Mouse (Mus musculus) mesoderm, embryonic 11.5 days (tissue): Measurements from ENCODE around the gene Ptprs.
A peak's percentile ranks its signal among the peaks of the same experiment; 100 is the strongest.

Experiments
- DNase-seq: peaks from one replicate; pipeline ENCODE4 v3.0.0-alpha.2; 2012; ENCODE audit warnings: low read depth, low spot score

Ptprs gene

DNA sequence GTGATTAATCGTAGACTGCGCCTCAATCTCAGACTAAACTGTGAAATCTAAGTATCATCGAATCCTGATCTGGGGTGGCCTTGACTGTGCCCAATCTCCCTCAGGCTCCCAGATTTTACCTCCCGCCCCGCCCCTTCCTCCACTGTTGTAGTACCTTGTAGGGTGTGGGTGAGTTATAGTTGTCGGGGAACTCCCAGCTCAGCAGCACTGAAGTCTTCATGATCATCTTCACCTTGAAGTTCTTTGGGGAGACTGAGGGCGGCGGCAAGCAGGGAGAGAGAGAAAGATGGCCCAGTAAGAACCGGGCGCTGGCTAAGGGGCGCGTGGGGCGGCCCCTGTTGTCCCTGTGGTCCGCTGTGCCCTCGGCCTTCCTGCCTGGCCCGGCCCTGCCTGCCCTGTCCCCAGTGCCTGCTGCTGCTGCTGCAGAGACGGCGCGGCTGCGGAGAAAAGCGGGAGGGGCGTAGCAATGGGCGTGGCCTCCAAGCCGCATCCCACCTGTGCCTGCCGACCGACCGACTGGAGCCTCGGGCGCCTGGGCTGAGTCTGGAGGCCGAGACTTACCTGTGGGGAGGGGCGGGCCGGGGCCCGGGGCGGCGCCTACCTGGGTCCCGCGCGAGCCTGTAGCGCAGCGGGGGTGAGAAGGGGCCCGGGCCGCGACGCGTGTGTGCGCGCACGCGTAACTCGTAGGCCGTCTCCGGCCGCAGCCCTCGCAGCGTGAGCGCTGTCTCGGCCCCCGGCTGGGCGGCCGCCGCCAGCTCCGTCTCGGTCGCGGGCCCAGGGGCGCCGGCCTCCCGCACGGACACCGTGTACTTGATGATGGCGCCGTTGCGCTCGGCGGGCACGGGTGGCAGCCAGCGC lies 51.3 kb downstream of the Ptprs start:
- DNase-seq, result peak; percentile 62

DNA sequence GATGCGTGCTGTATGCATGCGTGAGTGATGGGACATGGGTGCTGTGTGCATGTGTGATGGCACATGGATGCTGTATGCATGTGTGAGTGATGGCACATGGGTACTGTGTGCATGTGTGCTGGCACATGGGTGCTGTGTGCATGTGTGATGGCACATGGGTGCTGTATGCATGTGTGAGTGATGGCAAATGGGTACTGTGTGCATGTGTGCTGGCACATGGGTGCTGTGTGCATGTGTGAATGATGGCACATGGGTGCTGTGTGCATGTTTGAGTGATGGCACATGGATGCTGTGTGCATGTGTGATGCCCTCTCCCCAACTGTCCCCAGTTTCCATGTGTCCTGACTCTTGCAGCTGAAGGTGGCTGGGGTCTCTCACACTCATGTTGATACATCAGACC lies 56.3 kb downstream of the Ptprs start:
- DNase-seq, result no peak

DNA sequence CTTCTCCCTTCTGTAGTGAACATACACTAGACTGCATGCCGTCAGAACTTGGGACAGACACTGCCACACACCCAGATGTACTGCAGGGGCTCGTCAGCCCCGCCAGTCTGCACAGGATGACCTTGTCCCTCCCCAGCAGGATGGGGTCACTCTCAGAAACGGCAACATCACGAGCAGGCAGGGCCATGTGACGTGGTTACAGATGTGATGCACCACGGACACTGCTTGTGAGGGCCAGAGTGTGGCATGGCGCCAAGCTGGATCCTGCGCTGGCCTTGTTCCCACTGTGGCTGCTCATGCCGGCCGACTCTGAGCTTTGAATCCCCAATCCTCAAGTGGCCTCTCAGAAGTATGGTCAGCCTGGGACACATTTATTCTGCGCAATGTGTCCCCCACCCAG lies 58.0 kb downstream of the Ptprs start:
- no peak for DNase-seq

DNA sequence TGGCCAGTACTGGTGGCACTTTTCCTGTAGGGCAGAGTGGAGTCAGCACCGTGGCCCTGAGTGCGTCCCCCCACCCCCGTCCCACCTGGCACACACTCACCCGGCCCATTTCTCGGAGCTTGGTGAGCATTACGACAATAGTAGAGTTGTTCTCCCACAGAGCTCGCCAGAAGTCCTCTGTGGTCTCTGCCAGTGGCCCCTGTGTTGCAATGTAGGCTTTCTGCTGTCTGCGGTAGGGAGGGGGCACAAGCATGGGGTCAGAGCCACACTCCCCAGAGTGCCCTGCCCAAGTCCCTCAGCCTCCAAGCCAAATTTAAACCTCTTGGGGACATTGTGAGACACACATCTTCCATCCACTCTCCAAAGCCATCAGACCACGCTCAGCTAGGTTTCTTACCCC lies 61.5 kb downstream of the Ptprs start:
- no peak for DNase-seq

DNA sequence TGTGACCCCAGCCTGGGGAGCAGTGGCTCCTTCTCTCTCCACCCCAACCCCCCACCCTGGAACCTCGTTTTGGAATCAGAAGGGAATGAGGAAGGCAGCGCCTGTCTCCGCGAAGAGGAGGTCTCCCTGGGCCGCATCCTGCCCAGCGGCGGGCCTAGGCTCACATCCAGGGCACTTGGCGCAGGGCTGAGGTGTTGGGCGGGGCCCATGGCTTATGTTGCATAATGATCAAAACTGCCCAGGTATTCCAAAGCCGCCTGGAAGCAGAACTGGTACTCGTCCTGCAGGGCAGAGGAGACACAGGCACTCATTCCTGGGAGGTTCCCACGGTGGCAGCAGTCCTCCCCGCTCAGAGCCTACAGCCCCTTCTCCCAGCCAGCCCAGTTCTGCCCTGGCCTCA lies 63.2 kb downstream of the Ptprs start:
- no peak for DNase-seq

DNA sequence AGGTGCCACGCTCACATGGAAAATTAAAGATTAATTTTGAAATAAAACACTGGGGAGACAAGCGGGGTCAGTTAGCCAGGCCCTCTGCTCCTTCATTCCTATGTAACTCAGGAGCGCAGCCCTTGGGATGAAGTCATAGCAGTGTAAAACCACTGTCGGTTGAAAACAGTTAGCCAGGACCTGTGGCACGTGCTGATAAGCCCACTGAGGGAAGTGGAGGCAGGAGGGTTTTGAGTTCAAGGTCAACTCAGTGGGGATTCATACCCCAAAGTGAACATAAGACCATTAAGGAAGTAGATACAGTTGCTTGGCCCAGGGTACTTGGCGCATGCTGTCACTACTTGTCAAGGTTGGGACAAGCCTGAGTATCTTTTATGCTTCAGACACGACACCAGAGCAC lies 64.8 kb downstream of the Ptprs start:
- no peak for DNase-seq

DNA sequence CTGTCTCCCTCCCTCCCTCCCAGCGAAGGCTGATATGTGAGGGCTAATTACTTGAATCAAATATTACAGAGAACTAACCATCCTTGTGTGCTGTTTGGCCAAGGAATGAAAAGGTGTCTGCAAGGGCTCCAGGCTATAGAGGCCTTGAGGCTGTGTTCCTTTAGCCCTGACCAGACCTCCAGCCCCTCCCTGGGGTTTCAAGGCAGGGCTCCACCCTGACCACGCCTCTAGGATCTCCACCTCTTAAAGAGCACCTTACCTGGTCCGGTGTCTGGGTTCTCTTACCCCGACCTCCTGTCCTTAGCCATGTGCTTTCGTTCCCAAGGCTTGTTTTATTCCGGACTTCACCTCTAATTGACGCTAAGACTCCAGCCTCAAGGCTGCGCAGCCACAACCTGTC lies 66.5 kb downstream of the Ptprs start:
- no peak for DNase-seq

DNA sequence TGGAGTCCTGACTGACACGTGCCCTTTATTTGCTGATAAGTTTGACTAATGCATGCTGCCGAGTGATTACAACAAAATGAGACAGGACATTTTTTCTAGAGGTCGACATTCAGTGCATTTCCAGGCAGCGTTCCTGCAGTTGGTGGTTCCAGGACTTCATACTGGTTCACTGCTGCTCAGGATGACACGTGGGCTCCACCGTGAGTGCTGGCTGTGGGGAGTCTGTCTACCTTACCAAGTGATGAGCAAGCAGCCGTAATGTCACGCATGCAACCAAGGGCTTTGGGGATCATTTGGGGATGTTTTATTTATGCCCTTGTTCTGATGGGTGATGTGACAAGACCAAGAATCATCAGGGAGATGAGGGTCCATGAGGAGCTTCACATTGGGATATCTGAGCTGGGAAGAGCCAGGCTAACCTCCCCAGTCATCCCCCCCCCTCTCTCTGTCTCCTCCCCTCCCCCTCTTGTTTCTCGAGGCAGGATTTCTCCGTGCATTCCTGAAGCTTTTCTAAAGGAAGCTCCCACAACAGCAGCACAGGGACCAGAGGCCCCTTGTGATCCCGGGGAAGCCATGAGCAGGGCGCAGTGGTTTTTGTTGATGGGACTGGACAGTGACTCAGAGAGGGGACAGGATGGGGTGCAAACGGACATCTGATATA lies 67.2 kb downstream of the Ptprs start:
- DNase-seq, result no peak

DNA sequence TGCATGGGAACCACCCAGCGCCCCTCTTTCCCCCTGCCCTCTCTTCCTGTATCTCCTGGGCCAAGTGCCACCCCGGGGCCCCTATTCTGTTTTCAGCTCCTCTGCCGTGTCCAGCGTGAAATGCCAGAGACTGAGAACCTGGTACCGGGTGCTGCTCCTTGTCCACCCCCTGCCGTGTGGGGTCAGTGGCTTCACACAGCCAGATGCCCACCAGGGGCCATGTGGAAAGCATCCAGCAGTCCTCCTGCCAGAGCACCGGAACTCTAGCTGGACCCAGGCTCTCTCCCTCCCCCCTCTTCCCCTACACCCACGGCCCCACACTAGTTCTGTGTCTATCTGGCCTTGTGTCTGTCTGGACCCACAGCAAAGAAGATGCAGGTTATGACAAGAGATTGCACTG lies 68.9 kb downstream of the Ptprs start:
- DNase-seq, result no peak

DNA sequence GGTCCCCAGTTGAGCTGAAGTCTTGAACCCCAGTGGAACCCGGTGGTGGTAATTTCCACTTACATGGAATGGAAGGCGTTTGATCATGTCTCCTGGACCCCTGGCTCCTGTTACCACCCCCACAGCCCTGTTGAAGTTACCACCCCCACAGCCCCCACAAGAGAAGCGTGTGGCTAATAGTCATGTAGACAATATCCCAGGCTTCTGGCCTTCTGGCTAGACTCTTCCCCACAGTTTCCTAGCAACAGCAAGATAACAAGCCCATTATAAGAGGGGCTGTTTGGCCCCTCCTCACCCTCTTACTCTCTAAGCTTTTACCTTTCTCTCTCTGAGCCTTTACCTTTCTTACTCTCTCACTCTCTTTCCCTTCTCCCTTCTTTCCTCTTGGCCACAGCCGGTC lies 69.4 kb downstream of the Ptprs start:
- no peak for DNase-seq

DNA sequence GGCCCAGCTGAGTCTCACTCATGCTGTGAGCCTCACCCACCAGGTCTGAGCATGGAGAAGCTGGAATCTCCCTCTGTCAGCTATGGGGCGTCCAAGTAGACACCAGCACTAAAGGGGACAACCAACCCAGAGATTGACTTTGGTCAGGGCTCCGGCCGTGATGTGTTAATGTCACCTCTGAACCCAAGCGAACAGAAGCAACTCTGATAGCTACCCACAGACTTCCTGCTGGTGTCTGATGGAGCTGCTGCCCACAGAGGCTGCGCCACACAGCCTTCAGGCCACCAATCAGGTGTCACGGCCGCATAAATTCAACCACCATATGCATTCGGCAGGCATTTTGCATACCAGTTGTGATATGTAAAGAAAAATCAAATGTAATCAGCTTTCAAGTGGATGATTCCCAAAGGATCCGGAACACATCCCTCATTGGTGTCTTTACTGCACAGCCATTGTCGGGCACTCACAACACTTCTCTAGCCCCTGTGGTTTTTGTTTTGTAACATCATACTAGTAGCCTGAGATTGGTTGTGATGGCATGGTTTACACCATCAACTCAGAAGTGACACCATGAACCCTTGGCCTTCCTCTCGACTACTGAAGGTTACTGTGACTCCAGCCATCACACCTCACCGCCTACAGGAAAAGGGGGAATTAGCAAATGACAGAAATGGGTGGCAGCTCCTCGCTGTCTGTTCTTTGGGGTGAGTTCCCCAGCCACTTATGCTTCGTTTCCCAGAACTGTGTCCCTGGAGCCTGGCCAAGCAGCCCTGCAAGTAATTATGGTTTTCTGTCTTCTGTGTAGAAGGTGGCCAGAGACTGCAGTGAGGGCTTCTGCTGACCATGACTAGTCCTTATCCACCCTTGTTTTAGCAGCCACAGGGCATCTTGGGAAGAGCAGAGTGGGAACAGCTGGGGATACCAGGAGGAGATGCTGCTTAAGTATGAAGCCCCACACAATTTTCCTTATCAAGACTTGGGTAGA lies 70.1 kb downstream of the Ptprs start:
- DNase-seq, result no peak

DNA sequence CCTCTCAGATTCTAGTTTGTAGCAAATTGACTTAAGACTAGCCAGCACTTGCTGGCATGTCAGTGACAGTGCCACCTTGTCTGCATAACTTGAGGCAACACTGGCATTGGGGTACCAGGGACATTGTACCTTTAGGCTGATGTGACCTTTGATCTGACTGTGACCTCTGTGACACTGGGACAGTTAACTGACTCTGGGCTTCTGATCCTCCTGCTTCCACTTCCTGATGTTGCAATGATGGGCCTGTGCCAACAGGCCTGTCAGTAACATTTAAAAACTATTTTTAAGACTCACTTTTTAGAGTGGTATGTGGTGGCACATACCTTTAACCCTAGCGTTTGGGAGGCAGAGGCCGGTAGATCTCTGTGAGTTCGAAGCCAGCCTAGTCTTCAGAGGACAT lies 70.9 kb downstream of the Ptprs start:
- DNase-seq, result no peak

DNA sequence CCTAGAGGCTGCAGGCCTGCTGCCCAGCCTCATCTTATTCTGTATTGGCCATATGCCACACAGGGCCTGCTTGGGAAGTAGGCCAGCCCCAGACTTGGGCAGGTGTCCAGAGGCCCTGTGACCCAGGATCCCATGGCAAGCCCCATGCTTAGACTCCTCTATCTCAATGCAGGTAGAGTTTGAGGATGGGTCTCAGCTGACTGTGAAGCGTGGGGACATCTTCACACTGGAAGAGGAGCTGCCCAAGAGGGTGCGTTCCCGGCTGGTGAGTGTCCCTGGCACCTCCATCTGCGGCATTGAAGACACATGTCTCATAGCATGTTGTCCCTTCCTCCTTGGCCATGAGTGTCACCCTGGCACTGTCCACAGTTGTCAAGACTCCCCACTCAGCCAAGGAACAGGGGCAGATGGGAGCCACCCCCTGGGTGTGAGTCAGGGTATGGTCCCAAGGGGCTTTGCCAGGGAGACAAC lies 75.2 kb downstream of the Ptprs start:
- no peak for DNase-seq

DNA sequence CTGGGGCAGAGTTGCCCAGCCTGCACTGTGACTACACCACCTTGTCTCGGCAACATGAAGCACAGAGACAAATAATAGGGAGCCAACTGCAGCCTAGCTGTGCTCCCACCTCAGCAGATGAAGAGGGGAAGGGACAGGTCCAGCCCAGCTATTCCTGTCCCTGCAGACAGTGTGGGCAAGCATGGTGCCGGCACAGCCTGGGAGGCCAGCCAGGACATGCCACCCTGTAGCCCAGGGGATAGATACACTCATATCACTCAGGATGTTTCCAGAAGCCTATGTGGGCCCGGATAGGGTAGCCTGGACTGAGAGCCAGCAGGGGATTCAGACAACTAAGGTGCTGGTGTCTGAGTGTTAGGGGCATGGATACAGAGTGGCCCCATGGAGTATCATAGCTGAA lies 76.1 kb downstream of the Ptprs start:
- no peak for DNase-seq

DNA sequence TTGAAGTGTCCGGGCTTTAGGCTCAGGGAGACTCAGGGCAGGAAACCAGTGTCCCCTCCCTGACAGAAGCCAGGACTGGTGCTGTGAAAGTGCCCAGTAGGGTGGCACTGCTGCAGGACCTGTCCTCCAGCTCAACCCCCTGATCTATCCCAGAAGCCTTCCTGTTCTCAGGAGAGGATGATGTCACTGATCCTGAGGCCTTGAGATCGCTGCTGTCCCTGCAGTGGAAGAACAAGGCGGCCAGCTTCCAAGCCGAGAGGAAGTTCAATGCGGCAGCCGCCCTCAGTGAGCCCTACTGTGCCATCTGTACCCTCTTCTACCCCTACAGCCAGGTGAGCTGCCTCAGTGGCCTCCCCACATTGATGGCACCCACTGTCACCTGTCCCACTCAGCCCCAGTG lies 80.2 kb downstream of the Ptprs start:
- DNase-seq, result no peak

DNA sequence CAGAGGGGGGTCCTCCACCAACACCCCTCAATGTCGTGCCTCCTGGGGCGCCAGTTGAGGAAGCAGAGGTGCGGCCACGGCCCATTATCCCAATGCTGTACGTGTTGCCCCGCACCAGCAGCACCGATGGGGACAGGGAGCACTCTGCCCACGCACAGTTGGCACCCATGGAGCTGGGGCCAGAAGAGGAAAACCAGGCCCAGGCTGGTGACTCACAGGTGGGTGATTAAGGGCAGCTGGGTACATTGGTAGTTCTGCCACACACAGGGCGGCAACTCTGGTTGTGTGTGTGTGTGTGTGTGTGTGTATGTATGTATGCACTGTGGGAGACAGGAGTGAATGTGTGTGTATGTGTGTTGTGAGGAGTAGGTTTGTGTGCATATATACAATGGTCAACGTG lies 82.4 kb downstream of the Ptprs start:
- no peak for DNase-seq

DNA sequence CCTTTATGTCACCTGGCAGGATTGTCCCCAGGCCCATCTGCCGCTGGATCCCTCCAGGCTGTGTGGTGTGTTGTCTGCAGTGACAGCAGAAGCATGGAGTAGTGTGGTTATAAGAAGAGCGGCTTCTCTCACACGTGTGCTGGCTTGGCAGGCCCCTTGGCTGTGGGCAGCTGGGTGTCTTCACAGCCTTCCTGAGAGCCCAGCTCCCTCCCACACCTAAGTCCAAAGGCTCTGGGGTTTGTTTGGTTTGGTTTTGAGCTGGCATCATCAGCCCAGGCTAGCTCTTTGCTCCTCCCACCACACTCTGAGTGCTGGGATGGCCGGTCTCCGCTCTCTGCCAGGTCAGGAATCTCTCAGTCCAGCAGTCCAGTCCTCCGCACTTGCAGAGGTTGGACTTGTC lies 83.0 kb downstream of the Ptprs start:
- DNase-seq, result no peak

DNA sequence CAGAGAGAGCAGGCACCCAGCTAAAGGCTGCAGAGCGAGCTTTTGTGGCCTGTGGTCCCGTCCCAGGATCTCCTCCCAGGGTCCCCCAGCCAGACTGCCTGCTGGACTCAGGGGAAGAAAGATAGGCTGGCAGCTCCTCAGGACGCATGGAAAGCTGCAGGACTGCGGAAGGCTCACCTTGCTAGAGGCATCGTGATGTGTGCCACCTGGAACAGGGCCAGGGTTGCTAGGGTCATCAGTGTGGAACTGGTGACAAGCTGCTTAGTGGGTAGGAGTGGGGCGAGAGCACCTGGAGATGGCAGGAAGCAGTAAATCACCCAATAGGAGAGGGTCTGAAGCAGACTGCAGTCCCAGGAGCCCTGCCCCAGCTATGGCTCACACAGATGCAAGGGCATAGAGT lies 88.7 kb downstream of the Ptprs start:
- DNase-seq, result no peak

DNA sequence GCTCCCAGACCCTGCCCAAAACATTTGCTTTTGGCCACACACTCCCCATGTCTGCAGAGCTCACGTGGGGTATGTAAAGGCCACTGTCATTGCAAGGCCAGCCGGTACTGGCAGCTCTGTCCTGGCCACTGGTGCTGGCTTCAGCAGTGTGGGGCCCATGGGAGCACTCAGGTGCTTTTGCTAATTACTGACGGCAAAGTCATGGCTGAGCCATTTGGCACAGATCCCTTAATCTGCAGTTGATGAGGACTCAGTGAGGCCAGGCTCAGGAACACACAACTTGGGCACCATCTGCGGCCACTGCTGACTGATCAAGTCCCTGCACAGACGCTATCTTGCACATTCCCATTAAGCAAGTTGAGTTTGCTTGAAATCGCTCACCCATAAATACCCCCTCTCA lies 91.4 kb downstream of the Ptprs start:
- no peak for DNase-seq

DNA sequence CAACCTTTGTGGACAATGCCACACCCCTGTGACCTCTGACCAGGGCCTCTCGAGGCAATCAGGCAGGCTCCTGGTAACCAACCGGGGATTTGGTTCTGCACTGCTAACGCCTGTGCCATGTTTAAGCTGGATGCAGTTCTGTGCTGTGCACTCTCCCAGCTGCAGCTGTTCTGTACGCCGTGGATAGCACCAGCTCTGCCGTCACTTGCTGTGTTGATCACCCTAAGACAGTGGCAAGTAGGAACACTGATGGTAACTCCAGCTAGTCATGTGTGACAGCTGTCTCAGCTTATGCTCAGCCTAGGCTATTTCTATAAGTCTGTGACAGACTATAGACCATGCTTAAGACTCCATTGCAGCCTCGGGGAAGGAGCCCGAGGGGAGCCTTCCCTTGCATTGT lies 93.3 kb downstream of the Ptprs start:
- no peak for DNase-seq

DNA sequence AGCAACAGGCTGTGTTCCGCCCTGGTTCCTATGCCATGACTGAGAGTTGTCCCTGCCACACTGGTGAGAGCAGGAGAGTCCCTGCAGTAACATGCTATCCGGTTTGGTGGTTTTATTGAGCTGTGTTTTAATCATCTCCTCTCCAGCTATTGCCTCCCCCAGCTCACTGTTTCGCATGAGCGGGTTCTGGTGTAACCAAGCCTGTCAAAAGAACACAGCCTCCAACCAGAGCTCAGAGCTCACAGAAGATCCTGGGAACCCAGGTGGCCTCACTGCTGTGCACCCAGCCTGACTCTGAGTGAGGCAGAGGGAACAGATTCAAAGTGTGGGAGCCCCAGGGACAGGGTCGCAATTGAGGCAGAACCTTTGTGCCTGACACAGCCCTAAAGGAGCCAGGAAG lies 95.1 kb downstream of the Ptprs start:
- no peak for DNase-seq

DNA sequence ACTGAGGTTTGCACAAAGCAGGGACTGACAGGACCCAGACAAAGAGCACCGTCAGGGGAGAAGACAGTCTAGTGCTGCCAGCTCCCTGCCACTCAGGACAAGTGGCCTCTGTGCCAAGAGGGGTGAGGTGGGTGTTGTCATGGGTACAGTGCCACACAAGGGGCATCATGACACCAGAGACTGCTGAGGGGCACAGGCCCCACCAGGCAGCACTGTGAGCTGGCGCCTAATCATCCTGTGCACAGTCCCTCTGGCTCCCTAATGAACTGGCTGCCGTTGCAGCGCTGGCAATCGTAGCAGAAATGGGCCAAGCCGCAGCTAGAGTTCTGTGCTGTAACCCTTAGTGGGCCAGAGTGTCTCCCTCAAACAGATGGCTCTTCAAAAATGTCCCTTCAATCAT lies 96.0 kb downstream of the Ptprs start:
- no peak for DNase-seq
